Mouse (Mus musculus) liver, embryonic 14.5 days (tissue): ENCODE measurements around the gene Cux2.

Experiments used
- CTCF ChIP-seq: IDR thresholded peaks from 2 replicates; pipeline ENCODE4 v1.5.1; 2016; ENCODE audit warnings: antibody characterized with exemption, low read depth, control low read depth
- EP300 ChIP-seq: IDR thresholded peaks from 2 replicates; pipeline ENCODE4 v1.6.1; 2016; ENCODE audit warnings: antibody characterized with exemption, low read depth

- TF ChIP-seq CTCF, result no peak
- no peak for TF ChIP-seq EP300
Measured at GRCm38 (mm10) chr5:122053587-122053986, 3.7 kb upstream of the Cux2 start.
